Mouse (Mus musculus) heart, postnatal 0 days (tissue): ENCODE data around the gene Pik3cb.

Source experiments
- CTCF ChIP-seq: IDR thresholded peaks from 2 replicates; pipeline ENCODE4 v1.5.1; 2016; ENCODE audit warnings: antibody characterized with exemption, control low read depth, low read depth
- EP300 ChIP-seq: IDR thresholded peaks from 2 replicates; pipeline ENCODE4 v1.6.1; 2016; ENCODE audit warnings: antibody characterized with exemption, low read depth

DNA sequence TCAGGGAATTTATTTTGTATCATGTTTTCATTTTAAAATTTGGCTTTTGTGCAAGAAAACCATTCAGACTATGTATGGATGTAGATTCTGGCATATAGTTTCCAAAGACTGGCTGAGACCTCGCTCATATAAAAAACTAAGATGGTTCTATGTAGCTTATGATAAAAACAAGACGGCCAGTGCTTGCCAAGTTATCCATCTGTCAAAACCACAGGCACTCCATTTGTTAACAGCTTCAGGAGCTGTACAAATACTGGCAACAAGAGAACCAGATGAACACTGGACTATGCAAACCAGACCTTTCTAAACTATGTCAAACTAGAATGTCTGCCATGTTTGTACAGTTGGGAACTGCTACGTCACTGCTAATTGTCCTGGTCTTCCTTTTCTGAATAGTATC, 82.7 kb downstream of the Pik3cb start:
- TF ChIP-seq CTCF (no peak), EP300 (no peak)
